Mouse (Mus musculus) skeletal muscle tissue, postnatal 0 days (tissue): ENCODE measurements around the gene Rhox2e. TPM values are rescaled to one million over a fixed set of nuclear protein-coding genes. Genes with fewer than 3 reads are reported as not detected.

ENCODE experiments used
- polyA plus RNA-seq: library from polyadenylated mRNA; unstranded; fragments of >200 nt; fragmentation: Nextera tagmentation; extraction: Ambion mirVana; gene quantifications from 2 replicates; pipeline ENCODE4 v1.2.1, GENCODE M21; 2015

Rhox2e gene
- not detected in 2 replicates for polyA plus RNA-seq

DNA sequence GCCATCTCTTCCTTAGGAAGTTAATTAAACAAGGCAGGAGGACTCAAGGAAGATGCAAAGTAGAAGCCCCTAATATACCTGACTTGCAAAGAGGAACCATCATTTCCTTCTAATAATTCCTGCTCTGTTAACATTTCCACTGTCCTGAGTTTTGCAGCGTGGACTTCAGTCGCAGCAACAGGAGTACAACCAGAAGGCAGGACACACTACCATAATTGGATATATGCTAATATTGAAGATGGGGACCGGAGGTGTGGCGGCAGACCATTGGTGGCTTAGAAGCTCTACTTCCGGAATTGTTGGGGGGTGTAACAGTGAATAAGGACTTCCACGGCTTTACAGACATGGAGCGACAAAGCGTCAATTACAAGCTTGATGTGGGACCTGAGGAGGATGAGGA is at the start of gene Rhox2e:
Gene Rhox2e (plus strand): TSS at position 301 of the 400 bp plus-strand sequence.

DNA sequence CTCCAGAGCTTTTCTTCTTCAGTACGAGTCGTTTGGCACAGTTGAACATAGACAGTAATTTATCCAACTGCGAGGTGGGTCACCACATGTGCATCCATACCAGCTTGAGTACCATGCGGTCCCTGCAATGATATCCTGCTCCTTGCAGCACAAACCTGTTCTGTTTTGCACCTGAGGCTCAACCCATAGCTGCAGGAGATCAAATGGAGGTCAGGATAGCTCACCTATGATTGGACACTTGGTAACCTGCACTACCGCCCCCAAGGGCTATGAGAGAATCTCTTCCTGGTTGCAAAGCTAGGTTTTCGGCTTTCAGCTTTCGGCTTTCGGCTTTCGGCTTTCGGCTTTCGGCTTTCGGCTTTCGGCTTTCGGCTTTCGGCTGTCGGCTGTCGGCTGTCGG is 16.2 kb upstream of the Rhox2e start, which contains the start of gene Rhox4d:
Gene Rhox4d (plus strand): TSS at position 301 of the 400 bp plus-strand sequence.

DNA sequence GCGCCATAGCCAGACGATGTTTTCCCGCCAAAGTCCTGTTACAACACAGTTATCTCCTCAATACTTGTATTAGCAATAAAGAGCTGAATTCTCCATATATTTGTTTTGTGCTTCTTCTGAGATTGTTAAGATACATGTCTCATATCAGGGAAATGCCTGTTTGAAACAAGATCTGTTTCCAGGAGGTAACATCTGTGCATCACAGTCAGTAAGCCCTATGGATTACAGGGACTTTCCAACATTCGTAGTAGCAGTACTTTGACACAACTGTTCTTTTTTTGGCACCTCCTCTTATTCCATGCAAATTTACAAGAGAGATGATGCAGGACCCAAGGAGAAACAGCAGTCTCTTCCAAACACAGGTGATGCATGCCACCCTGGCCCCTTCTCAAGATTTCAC is 11.5 kb downstream of the Rhox2e start, which contains the start of gene Rhox3e:
Gene Rhox3e (plus strand): TSS at position 301 of the 400 bp plus-strand sequence.

DNA sequence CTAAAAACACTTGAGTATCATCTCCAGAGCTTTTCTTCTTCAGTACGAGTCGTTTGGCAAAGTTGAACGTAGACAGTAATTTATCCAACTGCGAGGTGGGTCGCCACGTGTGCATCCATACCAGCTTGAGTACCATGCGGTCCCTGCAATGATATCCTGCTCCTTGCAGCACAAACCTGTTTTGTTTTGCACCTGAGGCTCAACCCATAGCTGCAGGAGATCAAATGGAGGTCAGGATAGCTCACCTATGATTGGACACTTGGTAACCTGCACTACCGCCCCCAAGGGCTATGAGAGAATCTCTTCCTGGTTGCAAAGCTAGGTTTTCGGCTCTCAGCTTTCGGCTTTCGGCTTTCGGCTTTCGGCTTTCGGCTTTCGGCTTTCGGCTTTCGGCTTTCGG is 26.9 kb downstream of the Rhox2e start, which contains the start of gene Rhox4e:
Gene Rhox4e (plus strand): TSS at position 301 of the 400 bp plus-strand sequence.

DNA sequence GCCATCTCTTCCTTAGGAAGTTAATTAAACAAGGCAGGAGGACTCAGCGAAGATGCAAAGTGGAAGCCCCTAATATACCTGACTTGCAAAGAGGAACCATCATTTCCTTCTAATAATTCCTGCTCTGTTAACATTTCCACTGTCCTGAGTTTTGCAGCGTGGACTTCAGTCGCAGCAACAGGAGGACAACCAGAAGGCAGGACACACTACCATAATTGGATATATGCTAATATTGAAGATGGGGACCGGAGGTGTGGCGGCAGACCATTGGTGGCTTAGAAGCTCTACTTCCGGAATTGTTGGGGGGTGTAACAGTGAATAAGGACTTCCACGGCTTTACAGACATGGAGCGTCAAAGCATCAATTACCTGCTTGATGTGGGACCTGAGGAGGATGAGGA is 40.9 kb downstream of the Rhox2e start, which contains the start of gene Rhox2f:
Gene Rhox2f (plus strand): TSS at position 301 of the 400 bp plus-strand sequence.

DNA sequence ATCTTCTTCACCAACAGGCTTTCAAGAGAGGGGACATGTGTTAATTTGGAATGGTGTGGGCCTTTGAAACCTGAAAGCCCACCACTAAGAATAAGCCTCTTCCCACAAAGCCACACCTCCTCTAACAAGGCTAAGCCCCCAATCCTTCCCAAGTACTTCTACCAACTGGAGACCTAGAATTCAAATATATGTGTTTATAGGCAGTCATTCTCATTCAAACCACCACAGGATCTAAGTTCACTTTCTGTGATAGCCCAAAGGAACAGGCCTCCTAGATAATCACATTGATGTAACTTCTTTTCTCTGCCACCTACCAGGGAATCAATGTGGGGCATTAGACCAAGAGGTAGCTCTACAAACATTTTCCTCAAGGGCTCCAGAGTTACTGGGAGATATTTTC is 50.4 kb downstream of the Rhox2e start, which contains the start of gene Rhox3f:
Gene Rhox3f (plus strand): TSS at position 301 of the 400 bp plus-strand sequence.

Other genes with a start within 250 kb of the Rhox2e start
- gene Rhox3a2, start 150.4 kb upstream of the Rhox2e start, polyA plus RNA-seq, result 0.68 TPM in 1 of 2 replicates, not detected in the other
- gene Rhox4a2, start 139.6 kb upstream of the Rhox2e start, polyA plus RNA-seq, result not detected in 2 replicates
- gene Rhox2b, start 118.4 kb upstream of the Rhox2e start, polyA plus RNA-seq, result not detected in 2 replicates
- not detected in 2 replicates for gene Rhox4b, start 98.0 kb upstream of the Rhox2e start, polyA plus RNA-seq
- gene Rhox2c, start 76.8 kb upstream of the Rhox2e start, polyA plus RNA-seq, result 0.21 TPM in 1 of 2 replicates, not detected in the other
- gene Rhox3c, start 71.9 kb upstream of the Rhox2e start, polyA plus RNA-seq, result 0.63 and 1.1 TPM in 2 replicates
- not detected in 2 replicates for gene Rhox4c, start 50.1 kb upstream of the Rhox2e start, polyA plus RNA-seq
- not detected in 2 replicates for gene Rhox2d, start 37.0 kb upstream of the Rhox2e start, polyA plus RNA-seq
- gene Rhox4d, start 16.1 kb upstream of the Rhox2e start, polyA plus RNA-seq, result not detected in 2 replicates
- gene Rhox3e, start 11.6 kb downstream of the Rhox2e start, polyA plus RNA-seq, result 0.35 and 0.41 TPM in 2 replicates
- not detected in 2 replicates for gene Rhox4e, start 27.0 kb downstream of the Rhox2e start, polyA plus RNA-seq
- gene Rhox2f, start 41.0 kb downstream of the Rhox2e start, polyA plus RNA-seq, result not detected in 2 replicates
- 0.18 and 0.67 TPM in 2 replicates for gene Rhox3f, start 50.5 kb downstream of the Rhox2e start, polyA plus RNA-seq
- not detected in 2 replicates for gene Rhox4f, start 77.3 kb downstream of the Rhox2e start, polyA plus RNA-seq
- not detected in 2 replicates for gene Rhox3g, start 98.2 kb downstream of the Rhox2e start, polyA plus RNA-seq
- gene Rhox2g, start 113.0 kb downstream of the Rhox2e start, polyA plus RNA-seq, result not detected in 2 replicates
- gene Rhox4g, start 120.9 kb downstream of the Rhox2e start, polyA plus RNA-seq, result not detected in 2 replicates
- 0.16 TPM in 1 of 2 replicates, not detected in the other for gene Rhox3h, start 138.3 kb downstream of the Rhox2e start, polyA plus RNA-seq
- gene Rhox2h, start 142.8 kb downstream of the Rhox2e start, polyA plus RNA-seq, result not detected in 2 replicates